Mouse (Mus musculus) right cerebral cortex, postnatal 4 days (tissue): ENCODE data around the gene Gm20388.

Experiments
- DNase-seq: peaks from one replicate; pipeline ENCODE4 v3.0.0-alpha.2; 2022

The Gm20388 gene

GRCm38 (mm10) chr8:119916237-119916892 lies 5.7 kb downstream of the Gm20388 start:
- DNase-seq = no peak

DNA sequence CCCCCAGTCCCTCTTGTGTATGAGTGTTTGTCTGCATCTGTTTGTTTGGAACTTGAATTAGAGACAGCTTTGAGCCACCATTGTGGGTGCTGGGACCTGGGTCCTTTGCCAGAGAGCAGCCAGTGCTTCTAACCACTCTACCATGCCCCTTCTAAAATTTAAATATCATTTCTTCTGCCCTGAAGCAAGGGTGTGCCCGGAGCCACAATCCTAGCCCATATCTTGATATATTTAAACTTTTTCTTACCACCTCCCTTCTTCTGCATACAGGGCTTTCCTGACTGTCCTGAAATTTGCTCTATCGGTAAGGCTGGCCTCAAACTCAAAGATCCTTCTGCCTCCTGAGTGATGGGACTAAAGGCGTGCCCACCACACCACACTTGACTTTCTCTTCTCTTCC lies 6.8 kb downstream of the Gm20388 start:
- no peak for DNase-seq

- no peak for DNase-seq
Observed at GRCm38 (mm10) chr8:119918155-119918567, 7.5 kb downstream of the Gm20388 start.

DNA sequence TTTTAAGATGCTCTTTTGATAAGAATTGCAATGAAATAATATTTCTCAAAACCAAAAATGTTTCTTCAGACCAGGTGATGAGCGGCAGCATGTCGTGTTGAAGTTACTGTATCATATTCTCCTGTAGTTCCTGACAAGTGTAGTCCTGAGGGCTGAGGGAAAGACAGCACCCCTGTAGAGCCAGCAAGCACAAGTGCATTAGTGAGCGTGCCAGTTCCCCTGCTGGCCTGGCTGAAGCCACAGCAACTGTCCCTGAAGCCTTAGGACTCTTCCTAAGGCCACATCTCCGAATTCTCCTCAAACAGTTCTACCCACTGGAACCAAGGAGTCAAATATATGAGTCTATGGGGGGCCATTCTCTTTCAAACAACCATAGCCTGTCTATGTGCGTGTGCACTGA lies 12.6 kb downstream of the Gm20388 start:
- DNase-seq = no peak

DNA sequence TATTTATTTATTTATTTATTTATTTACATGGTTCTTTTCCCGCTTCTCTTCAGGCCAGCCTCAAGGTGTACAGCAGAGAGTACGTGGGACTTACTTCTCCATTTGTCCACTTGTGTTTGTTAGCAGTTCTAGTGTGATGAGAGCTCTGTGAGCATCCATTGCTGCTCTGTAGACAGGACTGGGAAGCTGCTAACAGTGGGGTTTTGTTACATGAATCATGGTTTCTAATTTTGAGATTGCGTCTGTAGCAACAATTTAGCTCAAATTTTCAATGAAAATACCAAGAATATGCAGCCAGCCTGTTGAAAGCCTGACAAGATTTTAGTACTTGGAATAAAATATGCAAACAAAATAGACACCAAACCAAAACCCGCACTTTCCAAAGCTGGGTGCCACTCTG lies 14.8 kb downstream of the Gm20388 start:
- no peak for DNase-seq

DNA sequence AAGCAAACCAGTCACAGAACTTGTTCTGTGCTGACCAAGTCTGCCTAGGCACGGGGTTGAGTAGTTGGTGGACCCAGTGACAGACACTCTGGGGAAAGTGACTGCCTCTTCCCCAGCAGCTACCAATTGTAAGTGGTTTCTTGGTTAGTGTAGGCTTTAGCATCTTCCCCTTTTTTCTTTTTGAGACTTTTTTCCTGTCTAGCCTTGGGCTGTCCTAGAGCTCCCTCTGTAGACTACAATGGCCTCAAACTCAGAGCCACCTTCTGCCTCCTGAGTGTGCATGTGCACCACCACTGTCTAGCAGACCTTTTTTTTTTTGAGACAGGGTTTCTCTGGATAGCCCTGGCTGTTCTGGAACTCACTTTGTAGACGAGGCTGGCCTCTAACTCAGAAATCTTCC lies 15.8 kb downstream of the Gm20388 start:
- no peak for DNase-seq

- DNase-seq = no peak
Observed at GRCm38 (mm10) chr8:119927422-119928092, 16.9 kb downstream of the Gm20388 start.

GRCm38 (mm10) chr8:119931317-119931716 lies 20.7 kb downstream of the Gm20388 start:
- no peak for DNase-seq

DNA sequence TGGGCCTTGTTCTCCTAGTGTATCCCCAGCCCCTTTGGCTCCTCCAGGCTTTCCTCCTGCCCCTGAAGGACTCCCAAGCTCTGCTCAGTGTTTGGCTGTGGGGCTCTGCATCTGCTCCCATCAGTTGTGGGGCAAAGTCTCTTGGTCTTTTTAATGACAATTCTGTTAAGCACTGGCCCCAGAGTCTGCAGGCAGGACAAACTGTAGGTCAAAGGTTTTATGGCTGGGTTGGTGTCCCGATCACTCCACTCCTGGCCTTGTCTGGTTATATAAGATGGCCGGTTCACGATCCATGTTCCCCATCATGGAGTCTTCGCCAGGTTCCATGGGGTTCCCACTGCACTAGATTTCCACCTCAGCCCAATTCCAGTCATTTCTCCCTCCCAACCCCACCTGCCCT lies 23.0 kb downstream of the Gm20388 start:
- no peak for DNase-seq

DNA sequence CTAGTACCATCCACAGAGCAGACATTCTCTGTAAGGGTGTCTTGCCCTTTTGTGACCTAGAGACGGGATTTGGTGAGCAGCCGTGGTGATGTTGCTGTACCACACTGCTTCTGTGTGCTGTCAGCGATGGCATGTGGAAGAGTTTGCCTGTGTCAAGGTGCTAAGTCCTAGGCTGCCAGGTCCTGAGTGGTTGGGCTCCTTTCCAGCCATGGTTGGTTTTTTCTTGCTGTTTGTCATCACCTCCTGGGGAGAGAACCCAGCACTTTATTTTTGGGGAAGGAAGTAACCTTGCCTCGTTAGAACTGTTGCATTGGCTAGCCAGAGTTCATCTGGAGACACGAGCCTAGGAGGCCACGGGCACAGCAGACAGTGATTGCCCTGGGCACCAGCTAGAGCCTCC lies 24.9 kb downstream of the Gm20388 start:
- no peak for DNase-seq

GRCm38 (mm10) chr8:119938481-119938880 lies 27.8 kb downstream of the Gm20388 start:
- no peak for DNase-seq

GRCm38 (mm10) chr8:119939336-119939735 lies 28.7 kb downstream of the Gm20388 start:
- DNase-seq = no peak

- no peak for DNase-seq
Observed at GRCm38 (mm10) chr8:119941471-119941870, 30.8 kb downstream of the Gm20388 start.

- no peak for DNase-seq
Observed at GRCm38 (mm10) chr8:119943616-119944015, 33.0 kb downstream of the Gm20388 start.

GRCm38 (mm10) chr8:119944096-119944811 lies 33.6 kb downstream of the Gm20388 start:
- peak; percentile 77 for DNase-seq

DNA sequence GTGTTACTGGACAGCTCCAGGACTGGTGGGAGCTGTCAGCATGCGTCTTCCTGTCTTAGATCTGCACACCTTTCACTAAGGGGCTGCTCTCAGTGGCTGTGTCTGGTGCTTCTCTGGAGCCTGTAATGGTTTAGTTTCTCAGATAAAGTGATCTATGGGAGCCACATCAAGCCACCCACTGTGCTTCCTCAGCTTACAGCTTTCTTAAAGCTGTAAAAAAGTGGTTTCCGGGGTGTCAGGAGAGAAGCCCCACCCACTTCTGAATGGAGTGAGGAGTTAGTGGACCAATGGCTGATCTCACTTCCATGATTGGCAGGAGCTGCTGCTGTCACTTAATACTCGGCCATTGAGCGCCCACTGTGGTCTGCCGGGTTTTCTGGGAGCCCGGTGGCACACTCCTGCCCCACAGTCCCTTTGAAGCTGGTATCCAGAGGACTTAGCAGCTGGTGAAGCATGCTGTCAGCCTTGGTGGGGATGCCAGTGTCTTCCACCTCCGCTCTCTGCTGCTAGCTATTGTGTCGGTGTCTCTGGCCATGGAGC lies 35.8 kb downstream of the Gm20388 start:
- no peak for DNase-seq

GRCm38 (mm10) chr8:119947653-119948052 lies 37.0 kb downstream of the Gm20388 start:
- DNase-seq = no peak

- no peak for DNase-seq
Observed at GRCm38 (mm10) chr8:119948340-119948739, 37.7 kb downstream of the Gm20388 start.

DNA sequence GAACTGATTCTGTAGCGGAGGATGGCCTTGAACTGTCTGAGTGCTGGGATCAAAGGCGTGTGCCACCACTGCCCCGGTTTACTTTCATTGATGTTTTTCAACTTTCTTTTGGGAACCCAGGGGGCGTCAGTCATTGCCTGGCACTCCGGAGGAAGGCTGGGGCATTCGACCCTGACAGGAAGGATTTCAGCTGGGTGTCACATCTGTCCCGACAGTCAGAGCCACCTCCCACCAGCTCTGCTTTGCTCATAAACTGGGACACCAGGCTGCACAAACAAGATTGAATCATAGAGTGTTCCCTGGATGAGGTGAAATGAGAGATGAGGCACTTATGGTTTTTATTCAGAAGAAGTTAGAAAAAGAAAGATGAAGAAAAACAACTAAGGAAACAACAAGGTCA lies 41.6 kb downstream of the Gm20388 start:
- DNase-seq = no peak

- DNase-seq = no peak
Observed at GRCm38 (mm10) chr8:119952747-119953146, 42.1 kb downstream of the Gm20388 start.

DNA sequence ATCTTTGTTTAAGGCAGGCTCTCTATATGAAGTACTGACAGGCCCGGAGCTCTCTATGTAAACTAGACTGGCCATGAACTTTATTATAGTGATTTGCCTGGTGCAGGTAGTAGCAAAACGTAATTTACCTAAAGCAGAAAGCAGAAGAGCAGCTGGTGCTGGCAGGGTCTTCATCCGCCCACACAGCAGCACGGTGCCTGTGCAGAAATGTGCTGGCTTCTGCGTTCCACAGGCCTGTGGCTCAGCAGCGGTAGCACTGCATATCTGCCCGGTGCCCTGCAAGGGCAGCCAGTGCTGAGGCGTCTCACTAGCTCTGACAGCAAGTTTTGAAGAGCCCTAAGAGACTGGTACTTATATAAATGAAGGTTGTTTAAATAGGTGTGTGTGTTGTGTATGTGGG lies 44.7 kb downstream of the Gm20388 start:
- no peak for DNase-seq

GRCm38 (mm10) chr8:119958076-119958475 lies 47.4 kb downstream of the Gm20388 start:
- DNase-seq = no peak

DNA sequence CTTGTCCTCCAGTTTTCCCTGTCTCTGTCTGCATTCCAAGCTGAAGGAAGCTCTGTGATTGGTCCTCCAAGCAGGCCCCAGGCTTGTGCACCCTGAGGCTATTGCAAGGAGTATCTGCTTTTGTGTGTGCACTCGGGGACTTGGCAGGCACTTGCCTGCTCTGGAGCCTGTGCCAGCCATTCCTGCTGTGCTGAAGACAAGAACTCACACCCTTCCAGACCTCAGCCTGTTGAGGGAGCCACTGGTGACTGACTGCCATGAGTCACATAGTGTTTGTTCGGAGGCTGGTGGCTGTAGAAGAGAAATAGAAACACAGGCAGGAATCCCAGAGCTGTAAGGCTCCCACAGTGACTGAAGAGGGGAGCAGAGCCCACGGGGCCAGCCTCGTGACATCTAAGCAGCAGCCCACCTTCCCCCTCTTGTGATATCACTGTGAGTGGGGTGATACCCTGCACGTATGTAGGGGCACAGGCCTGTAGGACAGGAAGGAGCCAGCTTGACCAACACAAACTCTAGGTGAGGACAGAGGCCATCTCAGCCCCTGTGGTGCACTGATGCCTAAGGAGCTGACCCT lies 50.0 kb downstream of the Gm20388 start:
- DNase-seq = peak; percentile 51
